Mouse (Mus musculus) retina, embryonic 14.5 days (tissue): ENCODE results near the gene BC067074.
A peak's percentile ranks its signal among the peaks of the same experiment; 100 is the strongest.

Experiments used
- DNase-seq: peaks from one replicate; pipeline ENCODE4 v3.0.0-alpha.2; 2015; ENCODE audit warnings: low spot score

Gene BC067074

GRCm38 (mm10) chr13:113321972-113322371 is 29.0 kb downstream of the BC067074 start:
- peak; percentile 91 for DNase-seq

- no peak for DNase-seq
Observed at GRCm38 (mm10) chr13:113324241-113324640, 31.3 kb downstream of the BC067074 start.

GRCm38 (mm10) chr13:113325678-113326077 is 32.7 kb downstream of the BC067074 start:
- DNase-seq = no peak

GRCm38 (mm10) chr13:113332256-113332655 is 39.3 kb downstream of the BC067074 start:
- DNase-seq = no peak

- DNase-seq = no peak
Observed at GRCm38 (mm10) chr13:113333374-113333773, 40.4 kb downstream of the BC067074 start.

- DNase-seq = no peak
Observed at GRCm38 (mm10) chr13:113333931-113334330, 41.0 kb downstream of the BC067074 start.

- DNase-seq = no peak
Observed at GRCm38 (mm10) chr13:113334773-113335172, 41.8 kb downstream of the BC067074 start.

DNA sequence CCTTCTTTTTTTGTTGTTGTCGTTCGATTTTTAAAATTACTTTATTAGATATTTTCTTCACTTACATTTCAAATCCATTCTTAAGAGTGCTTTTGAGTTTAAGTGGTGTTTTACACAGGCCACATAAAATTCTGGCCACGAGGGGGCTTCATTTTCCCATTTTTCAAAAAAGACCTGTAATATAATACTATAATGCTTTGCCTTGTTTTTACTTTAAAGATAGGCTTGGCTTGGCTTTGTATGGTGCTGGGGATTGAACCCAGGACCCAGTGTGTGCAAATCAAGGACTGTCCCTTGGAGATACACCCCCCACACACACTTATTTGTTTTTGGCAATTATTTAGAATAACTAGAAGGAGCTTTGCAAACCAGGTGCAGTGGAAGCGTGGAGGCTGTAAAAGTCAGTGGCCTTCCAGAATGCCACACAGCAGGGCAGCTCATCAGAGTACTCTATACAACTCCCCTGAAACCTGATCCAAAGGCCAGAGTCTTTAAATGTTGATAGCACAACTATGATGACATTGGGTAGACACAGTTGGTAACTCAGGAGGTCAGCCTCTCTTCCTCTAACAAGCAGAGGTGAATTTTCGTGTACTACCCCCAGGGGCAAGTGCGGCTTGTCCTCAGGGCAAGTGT is 44.4 kb downstream of the BC067074 start:
- peak; percentile 78 for DNase-seq

GRCm38 (mm10) chr13:113340644-113341043 is 47.7 kb downstream of the BC067074 start:
- DNase-seq = no peak

DNA sequence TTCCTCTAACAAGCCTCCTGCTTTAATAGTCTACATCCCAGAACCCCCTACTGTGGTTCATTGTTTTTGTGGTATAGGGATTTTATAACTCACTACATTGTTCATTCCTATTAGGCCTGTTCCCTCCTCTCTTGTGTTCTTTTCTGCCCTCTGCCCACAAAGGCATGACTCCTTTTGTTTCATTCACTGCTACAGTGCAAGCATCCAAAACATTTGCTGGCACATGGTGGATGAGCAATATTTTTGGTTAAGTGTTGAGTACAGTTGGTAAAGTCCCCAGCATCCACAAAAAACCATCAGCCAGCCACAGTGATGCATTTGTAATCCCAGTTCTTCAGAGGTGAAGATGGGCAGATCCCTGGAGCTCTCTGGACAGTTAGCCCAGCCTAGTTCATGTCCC is 48.2 kb downstream of the BC067074 start:
- DNase-seq = no peak

GRCm38 (mm10) chr13:113342355-113342919 is 49.5 kb downstream of the BC067074 start:
- no peak for DNase-seq

DNA sequence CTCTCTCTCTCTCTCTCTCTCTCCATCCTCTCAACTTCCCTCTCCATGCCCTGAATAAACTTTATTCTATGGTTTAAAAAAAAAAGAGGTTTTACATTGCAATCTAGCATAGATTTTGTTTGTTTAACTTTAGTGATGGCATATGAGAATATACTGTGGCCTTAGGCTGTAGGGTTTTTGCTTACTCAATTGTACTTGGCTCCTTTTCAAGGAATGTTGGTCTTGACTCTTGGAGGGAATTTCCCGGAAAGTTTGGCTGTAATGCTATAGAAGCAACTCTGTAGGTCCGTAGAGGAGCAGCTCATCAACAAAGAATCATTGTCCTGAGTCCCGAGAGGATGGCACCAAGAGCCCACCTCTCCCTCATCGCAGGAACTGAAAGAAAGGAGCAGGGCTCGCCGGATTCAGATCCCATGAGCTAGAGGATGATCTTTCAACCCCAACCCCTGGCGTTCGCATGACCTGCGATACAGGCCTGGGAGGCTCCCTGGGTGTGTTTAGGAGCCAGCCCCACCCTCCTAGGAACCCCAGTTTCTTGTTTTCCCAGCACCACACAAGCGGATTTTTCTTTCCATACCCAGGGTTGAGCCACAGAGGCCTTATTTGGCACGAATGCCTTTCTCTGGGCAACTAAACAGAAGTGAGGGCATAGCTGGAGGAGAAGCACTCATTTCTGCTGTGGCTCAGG is 57.9 kb downstream of the BC067074 start:
- no peak for DNase-seq

GRCm38 (mm10) chr13:113353546-113353945 is 60.6 kb downstream of the BC067074 start:
- DNase-seq = no peak

- DNase-seq = no peak
Observed at GRCm38 (mm10) chr13:113353955-113354354, 61.0 kb downstream of the BC067074 start.

GRCm38 (mm10) chr13:113355022-113355421 is 62.1 kb downstream of the BC067074 start:
- peak; percentile 67 for DNase-seq

DNA sequence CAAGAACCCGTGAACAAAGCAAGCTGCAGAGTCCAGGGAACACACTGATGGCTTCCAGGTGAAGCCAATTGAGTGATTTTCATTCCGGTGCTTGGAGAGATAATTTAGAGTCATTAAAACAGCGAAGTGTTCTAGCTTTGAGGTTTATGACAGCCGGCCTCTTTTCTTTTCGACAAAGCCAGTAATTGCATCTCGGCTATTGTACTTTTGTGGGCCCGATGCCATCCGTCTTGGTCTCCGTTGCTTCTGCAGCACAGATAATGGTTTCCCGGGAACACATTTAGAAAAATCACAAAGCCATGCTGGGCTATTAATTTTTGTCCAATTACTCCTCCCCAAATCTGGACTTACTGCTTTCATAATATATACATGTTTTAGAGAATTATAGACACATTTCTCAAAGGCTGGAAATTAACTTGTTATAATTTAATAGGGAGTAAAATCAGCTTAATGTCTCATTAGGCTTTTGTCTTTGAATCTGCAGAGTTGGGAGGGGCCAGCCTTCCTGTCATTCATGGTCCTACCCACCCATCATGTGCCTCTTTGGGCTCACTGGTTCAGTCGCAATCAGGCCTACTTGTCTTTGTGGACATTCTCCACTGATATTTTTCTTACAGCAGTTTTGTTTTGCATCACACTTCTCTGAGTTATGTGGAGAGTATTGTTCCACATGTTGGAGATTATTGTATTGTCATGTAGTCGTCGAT is 64.6 kb downstream of the BC067074 start:
- no peak for DNase-seq

- DNase-seq = no peak
Observed at GRCm38 (mm10) chr13:113359676-113360075, 66.7 kb downstream of the BC067074 start.

DNA sequence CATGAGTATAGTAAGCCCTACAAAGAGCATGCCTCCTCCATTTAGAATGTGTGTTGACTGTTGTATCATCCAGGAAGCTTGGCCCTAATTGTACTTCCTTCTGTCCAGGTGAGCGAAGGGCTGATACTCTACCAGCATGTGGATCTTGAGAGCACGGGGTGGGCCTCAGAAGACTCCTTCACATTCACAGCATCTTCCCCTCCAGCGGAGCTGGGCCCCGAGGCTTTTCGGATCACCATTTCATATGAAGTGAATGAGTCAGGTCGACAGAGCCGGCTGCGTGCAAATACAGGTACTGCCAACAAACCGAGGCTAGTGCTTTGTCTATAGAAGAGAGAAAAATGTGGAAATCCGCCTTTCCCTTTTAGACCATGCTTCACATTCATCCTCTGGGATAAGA is 73.0 kb downstream of the BC067074 start:
- no peak for DNase-seq

- DNase-seq = no peak
Observed at GRCm38 (mm10) chr13:113368931-113369579, 76.1 kb downstream of the BC067074 start.

GRCm38 (mm10) chr13:113369622-113370021 is 76.7 kb downstream of the BC067074 start:
- no peak for DNase-seq

DNA sequence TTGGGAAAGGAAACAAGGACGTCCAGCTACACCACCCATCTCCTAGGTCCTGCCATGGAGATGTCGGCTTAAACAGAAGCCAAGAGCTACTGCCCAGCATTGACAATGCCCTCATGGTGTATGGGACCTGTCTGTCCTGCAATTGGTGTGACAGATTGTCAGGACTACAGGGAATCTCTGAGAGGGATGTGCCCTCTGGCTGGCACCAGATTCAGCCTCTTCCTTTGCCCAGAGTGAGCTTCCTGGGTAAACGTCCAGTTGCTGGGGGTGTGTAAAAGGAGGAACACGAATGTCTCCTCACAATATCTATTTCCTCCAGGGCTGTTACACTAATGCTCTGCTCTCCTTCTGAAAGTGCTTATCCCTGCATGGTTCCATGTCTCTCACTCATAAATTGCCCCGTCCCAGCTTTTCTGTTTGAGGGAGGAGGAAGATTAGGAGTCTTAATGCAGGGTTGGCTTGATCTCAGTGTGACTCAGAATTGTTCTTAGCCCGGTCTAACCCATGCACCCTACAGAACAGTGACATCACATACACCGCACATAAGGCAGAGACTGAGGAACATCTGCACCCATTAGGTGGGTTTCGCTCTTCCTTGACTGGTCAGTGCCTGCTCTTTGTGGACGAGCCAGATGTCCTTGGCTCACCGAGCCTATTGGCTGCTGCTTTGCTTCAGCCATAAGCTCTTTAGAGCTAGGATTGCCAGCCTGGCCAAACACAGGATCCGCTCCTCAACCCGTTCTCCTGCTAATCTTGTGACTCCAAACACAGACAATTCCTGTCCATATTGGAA is 80.5 kb downstream of the BC067074 start:
- DNase-seq = no peak

DNA sequence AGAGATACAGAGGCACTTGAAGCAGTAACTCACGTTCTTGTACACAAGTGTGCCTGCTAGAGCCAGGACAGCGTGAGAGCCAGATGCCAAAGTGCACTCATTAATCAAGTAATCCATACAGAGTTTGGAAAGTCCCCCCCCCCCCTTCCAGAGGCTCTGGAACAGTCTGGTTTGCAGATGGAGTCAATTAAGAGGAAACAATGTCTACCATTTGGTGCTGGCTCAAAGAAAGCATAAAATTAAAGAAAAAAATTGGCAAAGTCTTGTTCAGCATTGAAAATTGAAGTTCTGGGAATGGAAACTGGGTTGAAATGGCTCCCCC is 81.1 kb downstream of the BC067074 start:
- DNase-seq = no peak
